Mouse (Mus musculus): Measurements from ENCODE around the gene Bglap. TPM values are rescaled to one million over a fixed set of nuclear protein-coding genes. Genes with fewer than 3 reads are reported as not detected.
"Not testable (repeated sequence)": the region's sequence is repeated elsewhere in the genome, so short reads cannot be mapped to it uniquely, and the experiment has no call there.

The Bglap gene
- polyA plus RNA-seq, 1 experiment from 2014 or later: 0.84 TPM

GRCm38 (mm10) chr3:88378599-88378998 lies 5.7 kb downstream of the Bglap start, which contains the start of gene Bglap2:
Gene Bglap2 (minus strand): TSS chr3:88378699.
- not testable (repeated sequence) for H3K27ac ChIP-seq; DNase-seq (ENCODE audit: extremely low spot score, low spot score); H3K9me3 ChIP-seq; H3K27me3 ChIP-seq (ENCODE audit: poor library complexity, severe bottlenecking); H3K4me3 ChIP-seq; H3K36me3 ChIP-seq (replicated peaks)
- H3K4me1 ChIP-seq: peaks cover 28% of the 10 kb centered on the region
- 76% methylated on average over 5 of the region's 5 CpGs for WGBS

GRCm38 (mm10) chr3:88376644-88377043 lies 7.6 kb downstream of the Bglap start:
- DNase-seq (ENCODE audit: extremely low spot score, low spot score); H3K36me3 ChIP-seq (replicated peaks); H3K27me3 ChIP-seq (ENCODE audit: poor library complexity, severe bottlenecking); H3K9me3 ChIP-seq: not testable (repeated sequence)
- Histone ChIP-seq H3K4me3 (peak overlapping the region; percentile 36; the same call in 1 of the 2 replicates), H3K4me1 (peaks cover 20% of the 10 kb centered on the region), H3K27ac (peak overlapping the region; percentile 78)
- WGBS: 26% methylated on average over 6 of the region's 7 CpGs

GRCm38 (mm10) chr3:88375750-88376626 lies 8.3 kb downstream of the Bglap start:
- not testable (repeated sequence) for H3K9me3 ChIP-seq; H3K36me3 ChIP-seq (replicated peaks); H3K27me3 ChIP-seq (ENCODE audit: poor library complexity, severe bottlenecking)
- 9% methylated on average over 18 of the region's 19 CpGs for WGBS
- Histone ChIP-seq H3K4me1 (peaks cover 15% of the 10 kb centered on the region), H3K27ac (peak overlapping the region; percentile 78), H3K4me3 (peak overlapping the region; percentile 36)
- peak; percentile 61 for DNase-seq (ENCODE audit: extremely low spot score, low spot score)

GRCm38 (mm10) chr3:88372643-88373042 lies 11.6 kb downstream of the Bglap start, which contains the start of gene Bglap3:
Gene Bglap3 (minus strand): TSS chr3:88372743.
- H3K27ac ChIP-seq; H3K36me3 ChIP-seq (replicated peaks); DNase-seq (ENCODE audit: extremely low spot score, low spot score); H3K27me3 ChIP-seq (ENCODE audit: poor library complexity, severe bottlenecking); H3K4me3 ChIP-seq: not testable (repeated sequence)
- H3K4me1 ChIP-seq: peaks cover 15% of the 10 kb centered on the region
- WGBS: 92% methylated on average over 9 of the region's 9 CpGs
- peaks cover 16% of the 10 kb centered on the region for H3K9me3 ChIP-seq

- not testable (repeated sequence) for H3K36me3 ChIP-seq (replicated peaks); H3K27ac ChIP-seq; H3K4me3 ChIP-seq; DNase-seq (ENCODE audit: extremely low spot score, low spot score)
- 98% methylated on average over 7 of the region's 7 CpGs for WGBS
- Histone ChIP-seq H3K4me1 (peaks cover 29% of the 10 kb centered on the region), H3K27me3 (ENCODE audit: poor library complexity, severe bottlenecking) (peaks cover 41% of the 10 kb centered on the region), H3K9me3 (peaks cover 16% of the 10 kb centered on the region)
Measured at GRCm38 (mm10) chr3:88368511-88368910, 15.8 kb downstream of the Bglap start.

GRCm38 (mm10) chr3:88367517-88367916 lies 16.7 kb downstream of the Bglap start:
- 55% methylated on average over 3 of the region's 7 CpGs for WGBS

GRCm38 (mm10) chr3:88366830-88367428 lies 17.3 kb downstream of the Bglap start:
- Histone ChIP-seq H3K4me1 (peaks cover 33% of the 10 kb centered on the region), H3K27me3 (ENCODE audit: poor library complexity, severe bottlenecking) (peaks cover 41% of the 10 kb centered on the region), H3K4me3 (peak overlapping the region; percentile 40), H3K9me3 (peaks cover 16% of the 10 kb centered on the region), H3K36me3 (replicated peaks) (peaks cover 12% of the 10 kb centered on the region), H3K27ac (peak overlapping the region; percentile 48; the same call in 1 of the 2 replicates)
- DNase-seq (ENCODE audit: extremely low spot score, low spot score): not testable (repeated sequence)
- 6% methylated on average over 22 of the region's 22 CpGs for WGBS

More at GRCm38 (mm10) chr3:88367517-88367916, 16.7 kb downstream of the Bglap start:
- not testable (repeated sequence) for H3K27ac ChIP-seq; H3K4me3 ChIP-seq; DNase-seq (ENCODE audit: extremely low spot score, low spot score); H3K36me3 ChIP-seq (replicated peaks)
- peaks cover 33% of the 10 kb centered on the region for H3K4me1 ChIP-seq
- H3K9me3 ChIP-seq: peaks cover 16% of the 10 kb centered on the region
- H3K27me3 ChIP-seq (ENCODE audit: poor library complexity, severe bottlenecking): peaks cover 41% of the 10 kb centered on the region

GRCm38 (mm10) chr3:88365705-88366361 lies 18.4 kb downstream of the Bglap start:
- no peak overlapping the region for H3K4me3 ChIP-seq
- DNase-seq (ENCODE audit: extremely low spot score, low spot score): no peak
- H3K4me1 ChIP-seq: peaks cover 44% of the 10 kb centered on the region
- peaks cover 23% of the 10 kb centered on the region for H3K36me3 ChIP-seq (replicated peaks)
- H3K9me3 ChIP-seq: peaks cover 13% of the 10 kb centered on the region
- WGBS: 40% methylated on average over 34 of the region's 34 CpGs
- peaks cover 41% of the 10 kb centered on the region for H3K27me3 ChIP-seq (ENCODE audit: poor library complexity, severe bottlenecking)
- H3K27ac ChIP-seq: no peak overlapping the region

- under 1% methylated on average over 16 of the region's 16 CpGs for WGBS
- Histone ChIP-seq H3K36me3 (replicated peaks) (peaks cover 38% of the 10 kb centered on the region), H3K9me3 (no peaks in the 10 kb centered on the region), H3K27me3 (ENCODE audit: poor library complexity, severe bottlenecking) (peaks cover 41% of the 10 kb centered on the region), H3K4me1 (peaks cover 44% of the 10 kb centered on the region), H3K27ac (peak within 1 kb of the TSS; percentile 40; the same call in 1 of the 2 replicates), H3K4me3 (peak within 1 kb of the TSS; percentile 31)
- DNase-seq (ENCODE audit: extremely low spot score, low spot score): peak; percentile 56
Measured at GRCm38 (mm10) chr3:88364337-88364736, 19.9 kb downstream of the Bglap start, which contains the start of gene Paqr6. Gene Paqr6 (plus strand): TSS chr3:88364584.

GRCm38 (mm10) chr3:88363700-88364099 lies 20.6 kb downstream of the Bglap start:
- peaks cover 44% of the 10 kb centered on the region for H3K4me1 ChIP-seq
- DNase-seq (ENCODE audit: extremely low spot score, low spot score): no peak
- H3K4me3 ChIP-seq: 0 out of 2 replicates have a peak overlapping the region, but pooled peaks have one; percentile 31
- WGBS: 72% methylated on average over 4 of the region's 4 CpGs
- H3K9me3 ChIP-seq: no peaks in the 10 kb centered on the region
- H3K27me3 ChIP-seq (ENCODE audit: poor library complexity, severe bottlenecking): peaks cover 41% of the 10 kb centered on the region
- H3K36me3 ChIP-seq (replicated peaks): peaks cover 45% of the 10 kb centered on the region
- 0 out of 2 replicates have a peak overlapping the region, but pooled peaks have one; percentile 11 for H3K27ac ChIP-seq

- peaks cover 32% of the 10 kb centered on the region for H3K27me3 ChIP-seq (ENCODE audit: poor library complexity, severe bottlenecking)
- H3K4me1 ChIP-seq: peaks cover 39% of the 10 kb centered on the region
- no peaks in the 10 kb centered on the region for H3K9me3 ChIP-seq
- no peak for DNase-seq (ENCODE audit: extremely low spot score, low spot score)
- no peak overlapping the region for H3K4me3 ChIP-seq
- 95% methylated on average over 2 of the region's 2 CpGs for WGBS
- H3K27ac ChIP-seq: no peak overlapping the region
- peaks cover 64% of the 10 kb centered on the region for H3K36me3 ChIP-seq (replicated peaks)
Measured at GRCm38 (mm10) chr3:88361612-88362313, 22.5 kb downstream of the Bglap start.

- peaks cover 71% of the 10 kb centered on the region for H3K36me3 ChIP-seq (replicated peaks)
- peaks cover 35% of the 10 kb centered on the region for H3K4me1 ChIP-seq
- H3K4me3 ChIP-seq: no peak overlapping the region
- H3K27me3 ChIP-seq (ENCODE audit: poor library complexity, severe bottlenecking): peaks cover 25% of the 10 kb centered on the region
- 90% methylated on average over 6 of the region's 6 CpGs for WGBS
- DNase-seq (ENCODE audit: extremely low spot score, low spot score): no peak
- H3K27ac ChIP-seq: no peak overlapping the region
- H3K9me3 ChIP-seq: no peaks in the 10 kb centered on the region
Measured at GRCm38 (mm10) chr3:88361096-88361495, 23.2 kb downstream of the Bglap start.

Data from forebrain, embryonic 10.5 days (tissue).